Mouse (Mus musculus) naive thymus-derived CD4-positive, alpha-beta T cell, adult 5 months (primary cell): ENCODE results near the gene Commd6. TPM values are rescaled to one million over a fixed set of nuclear protein-coding genes. Genes with fewer than 3 reads are reported as not detected.

Experiments
- polyA plus RNA-seq: library from polyadenylated mRNA; unstranded; fragments of 100-300 nt; shearing (Covaris generic); gene quantifications from one replicate; pipeline ENCODE4 v1.2.1, GENCODE M21; 2017

The Commd6 gene
- 62.1 TPM for polyA plus RNA-seq

DNA sequence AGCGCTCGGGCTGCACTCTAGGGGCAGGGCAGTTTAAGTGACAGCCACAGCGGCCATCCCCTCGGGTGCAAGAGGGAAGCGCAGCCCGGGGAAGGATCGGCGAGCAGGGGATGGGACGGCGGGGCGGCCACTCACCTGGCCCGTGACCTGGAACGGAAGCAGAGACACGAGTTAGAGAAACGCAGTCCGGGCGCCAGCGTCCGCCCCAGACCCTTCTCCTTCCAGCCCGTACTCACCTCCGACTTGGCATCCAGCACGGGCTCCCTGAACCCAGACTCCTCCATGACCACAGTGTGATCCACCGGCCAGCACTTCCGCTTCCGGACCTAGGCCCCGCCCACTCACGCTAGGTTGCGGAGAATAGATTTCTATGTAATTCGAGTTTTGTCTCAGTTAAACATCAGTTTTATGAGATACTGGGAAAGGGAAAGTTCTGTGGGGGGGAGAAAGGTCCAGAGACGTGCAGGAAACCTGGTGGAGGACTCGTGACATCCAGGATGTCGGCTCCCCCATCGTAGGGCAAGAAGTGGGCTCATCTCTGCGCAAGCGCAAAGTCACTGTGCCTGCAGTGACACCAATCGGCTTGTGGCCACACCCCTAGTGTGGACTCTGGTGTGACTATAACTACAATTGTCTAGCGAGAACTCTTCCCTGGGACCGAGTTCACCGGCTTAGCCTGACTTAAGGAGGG lies at the start of gene Commd6:
Gene Commd6 (minus strand): TSS at position 534 of the 691 bp plus-strand sequence.

DNA sequence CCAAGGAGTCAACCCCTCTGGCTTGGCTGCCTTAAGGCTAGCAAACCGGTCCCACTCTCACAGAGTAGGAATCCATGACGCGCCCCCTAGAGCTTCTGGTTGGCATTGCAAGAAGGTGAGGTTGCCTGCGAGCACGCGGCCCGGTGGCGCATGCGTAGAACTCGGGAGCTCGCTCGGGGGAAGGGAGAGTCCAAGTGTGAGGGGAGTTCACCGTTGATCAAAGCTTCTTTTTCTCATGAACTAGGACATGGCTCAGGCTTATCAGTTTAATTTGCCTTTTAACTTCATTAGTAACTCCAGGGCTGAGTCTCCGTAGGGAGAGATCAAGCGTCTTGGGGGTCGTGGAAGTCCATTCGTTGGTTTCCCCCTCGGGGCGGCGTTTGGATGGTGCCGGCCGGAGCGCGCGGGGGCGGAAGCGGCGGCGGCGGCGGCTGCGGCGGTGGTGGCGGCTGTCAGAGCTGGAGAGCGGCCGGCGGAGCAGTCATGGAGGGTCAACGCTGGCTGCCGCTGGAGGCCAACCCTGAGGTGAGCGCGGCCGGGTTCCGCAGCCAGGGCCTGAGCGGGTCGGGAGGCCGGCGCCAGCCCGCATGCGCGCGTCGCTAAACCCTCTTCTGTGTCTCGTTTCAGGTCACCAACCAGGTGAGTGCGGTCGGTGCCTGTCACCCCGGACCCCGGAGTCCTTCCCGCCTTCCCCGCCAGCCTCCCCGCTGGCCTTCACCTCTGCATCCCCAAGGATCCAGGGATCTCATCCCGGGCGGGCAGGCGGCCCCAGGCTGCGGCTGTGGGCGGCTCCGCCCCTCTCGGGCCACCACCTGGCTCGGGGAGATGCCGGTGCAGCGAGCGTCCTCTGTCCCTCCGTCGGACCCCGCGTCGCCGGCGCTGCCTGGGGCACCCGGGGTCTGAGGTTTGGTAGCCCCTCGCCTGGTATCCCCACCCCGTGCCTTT lies 13.4 kb upstream of the Commd6 start, which contains the start of gene Uchl3:
Gene Uchl3 (plus strand): TSS at position 387 of the 945 bp plus-strand sequence.

DNA sequence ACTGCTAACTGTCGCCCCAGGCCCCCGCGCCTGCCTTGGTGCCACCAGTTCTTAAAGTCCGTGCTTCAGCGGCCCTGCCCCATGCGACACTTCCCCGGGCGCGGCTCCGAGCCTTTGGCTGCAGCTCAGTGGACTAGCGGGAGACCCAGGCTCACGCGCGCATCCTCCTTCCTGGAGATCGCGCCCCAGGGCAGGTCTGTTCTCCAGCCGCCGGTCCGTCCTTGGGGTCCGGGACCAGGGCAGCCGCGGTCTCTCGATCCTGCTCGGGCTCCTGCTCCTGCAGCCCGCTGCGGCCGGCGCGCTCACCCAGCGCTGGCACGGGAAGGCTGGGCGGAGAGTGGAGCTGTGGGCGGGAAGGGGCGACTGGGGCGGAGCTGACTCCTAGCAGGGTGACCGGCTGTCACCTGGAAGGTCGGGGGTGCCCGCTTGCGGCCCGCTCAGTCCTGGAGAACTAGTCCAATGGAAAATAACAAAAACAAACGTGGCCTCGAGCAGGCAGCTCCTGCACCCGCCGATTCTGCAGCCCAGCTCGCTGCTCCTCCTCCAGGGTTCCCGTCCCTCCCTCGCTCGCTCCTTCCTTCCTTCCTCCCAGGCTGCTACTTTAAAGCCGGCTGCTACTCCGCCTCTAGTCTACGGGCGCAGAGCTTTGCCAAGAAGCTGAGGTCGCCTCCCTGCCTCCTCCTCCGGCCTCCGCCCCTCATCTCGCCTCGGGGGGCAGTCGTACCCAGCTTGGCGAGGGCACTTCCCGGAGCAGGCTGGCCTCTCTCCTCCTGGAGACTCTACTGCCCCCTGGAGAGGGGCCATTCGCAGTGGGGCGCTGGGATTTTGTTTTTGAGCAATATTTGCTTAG lies 31.7 kb downstream of the Commd6 start, which contains the start of gene Tbc1d4:
Gene Tbc1d4 (minus strand): TSS at position 673 of the 850 bp plus-strand sequence.

Other genes with a start within 250 kb of the Commd6 start
- 35.7 TPM for gene Tbc1d4, start 31.5 kb downstream of the Commd6 start, polyA plus RNA-seq
- 71.7 TPM for gene Uchl3, start 13.3 kb upstream of the Commd6 start, polyA plus RNA-seq
- gene Gm9922, start 89.1 kb upstream of the Commd6 start, polyA plus RNA-seq: not detected
- gene Lmo7, start 89.3 kb upstream of the Commd6 start, polyA plus RNA-seq: 0.20 TPM